Mouse (Mus musculus) left cerebral cortex, postnatal 25 days (tissue): ENCODE results near the gene Gbp2. TPM values are rescaled to one million over a fixed set of nuclear protein-coding genes. Genes with fewer than 3 reads are reported as not detected.

Source experiments
- DNase-seq, 2 experiments: peaks; one replicate each; pipeline ENCODE4 v3.0.0; 2022; ENCODE audit warnings: low spot score in 2 of 2, mixed read lengths in 1 of 2
- intact Hi-C: fragments of 180-260 bp; cut with DNase I; formaldehyde crosslinking; loops from one replicate; pipeline ENCODE4 v1.15.1; 2025
- microRNA-seq, 2 experiments: library from miRNA; unstranded; fragments of <30 nt; microRNA quantifications; one replicate each; pipeline ENCODE4 v1.2.0; 2022
- total RNA-seq, 2 experiments: library from RNA; stranded (reverse); gene quantifications; 2 replicates each; pipeline ENCODE4 v1.2.3; 2021

Gbp2 gene
- total RNA-seq, 2 experiments from 2014 or later: 1.3 to 1.4 TPM

DNA sequence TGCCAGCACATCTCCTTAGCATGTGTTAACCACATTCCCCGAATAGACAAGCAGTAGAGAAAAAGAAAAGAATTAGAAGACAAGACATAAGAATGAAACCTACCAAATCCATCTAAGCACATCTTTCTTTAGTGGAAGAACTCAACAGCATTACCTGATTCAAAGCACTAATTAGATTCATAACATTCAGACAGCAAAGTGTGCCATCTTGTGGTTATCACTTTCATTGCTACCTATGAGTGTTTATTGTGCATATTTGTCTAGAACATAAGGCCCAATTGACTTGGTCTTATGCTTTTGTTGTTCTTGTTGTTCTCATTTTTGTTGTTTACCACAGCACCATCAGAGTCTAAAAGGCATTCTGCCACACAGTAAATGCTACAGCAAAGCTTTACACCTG lies 54.2 kb downstream of the Gbp2 start:
- intact Hi-C loops: loop anchor here (1.0 kb wide), 1 partner anchor 184 kb away; no protein-coding TSS in a partner anchor
- DNase-seq: peak; percentile 7 to 26

Small RNA genes within 50 kb of the gene (microRNA-seq; reads per million reads assigned to microRNA genes)
- 0 reads per million in 2 experiments for gene Mir6381

Other genes starting within 250 kb of the Gbp2 start
- 10 to 100 TPM; 18.9 to 19.1 TPM for gene Pdlim5, start 224.9 kb upstream of the Gbp2 start, total RNA-seq
- 1 to 10 TPM; 1.7 to 2.1 TPM for gene Gbp5, start 126.6 kb upstream of the Gbp2 start, total RNA-seq
- 1 to 10 TPM; 2.4 to 2.6 TPM for gene Gbp7, start 90.3 kb upstream of the Gbp2 start, total RNA-seq
- 1 to 10 TPM; 4.1 to 5.2 TPM for gene Gbp3, start 60.6 kb upstream of the Gbp2 start, total RNA-seq
- gene Gbp2b, start 25.8 kb upstream of the Gbp2 start, total RNA-seq: not detected
- gene Kyat3, start 80.4 kb downstream of the Gbp2 start, total RNA-seq: 1 to 10 TPM; 4.6 to 6.6 TPM
- gene Gtf2b, start 144.4 kb downstream of the Gbp2 start, total RNA-seq: 10 to 100 TPM; 39.6 to 41.3 TPM